Mouse (Mus musculus) T-cell, adult 2 months (primary cell): ENCODE results near the gene Gm6020.
A peak's percentile ranks its signal among the peaks of the same experiment; 100 is the strongest.
"Not testable (repeated sequence)": the region's sequence is repeated elsewhere in the genome, so short reads cannot be mapped to it uniquely, and the experiment has no call there.

Experiments
- DNase-seq: peaks from one replicate; pipeline ENCODE4 v3.0.0; 2022; ENCODE audit warnings: low spot score

Gene Gm6020

GRCm38 (mm10) chr19:61183590-61183989 lies at the start of gene Gm6020:
Gm6020 (plus strand) TSS chr19:61183890.
- not testable (repeated sequence) for DNase-seq

- no peak for DNase-seq
These were observed 45.0 kb upstream of the Gm6020 start for GRCm38 (mm10) chr19:61138655-61139054.

GRCm38 (mm10) chr19:61140342-61141206 lies 43.1 kb upstream of the Gm6020 start, which contains the start of gene Zfp950:
Zfp950 (minus strand) TSS chr19:61140840.
- DNase-seq = peak; percentile 87

- no peak for DNase-seq
These were observed 42.4 kb upstream of the Gm6020 start for GRCm38 (mm10) chr19:61141299-61141698.

GRCm38 (mm10) chr19:61151372-61151700 lies 32.4 kb upstream of the Gm6020 start:
- peak; percentile 32 for DNase-seq

- no peak for DNase-seq
These were observed 31.8 kb upstream of the Gm6020 start for GRCm38 (mm10) chr19:61151701-61152420.

GRCm38 (mm10) chr19:61175756-61176324 lies 7.8 kb upstream of the Gm6020 start, which contains the start of gene Gm7102:
Gm7102 (minus strand) TSS chr19:61176309.
- no peak for DNase-seq

- peak; percentile 85 for DNase-seq
These were observed 15.6 kb downstream of the Gm6020 start for GRCm38 (mm10) chr19:61199316-61199715.

GRCm38 (mm10) chr19:61199836-61200235 lies 16.1 kb downstream of the Gm6020 start:
- peak; percentile 26 for DNase-seq

GRCm38 (mm10) chr19:61207506-61207905 lies 23.8 kb downstream of the Gm6020 start:
- not testable (repeated sequence) for DNase-seq

GRCm38 (mm10) chr19:61223706-61224328 lies 40.1 kb downstream of the Gm6020 start:
- no peak for DNase-seq

- peak; percentile 15 for DNase-seq
These were observed 41.2 kb downstream of the Gm6020 start for GRCm38 (mm10) chr19:61224678-61225525.

GRCm38 (mm10) chr19:61225526-61226400 lies 42.1 kb downstream of the Gm6020 start:
- DNase-seq = no peak

GRCm38 (mm10) chr19:61226401-61226927 lies 42.8 kb downstream of the Gm6020 start:
- peak; percentile 83 for DNase-seq

GRCm38 (mm10) chr19:61226928-61227854 lies 43.5 kb downstream of the Gm6020 start:
- peak; percentile 93 for DNase-seq

GRCm38 (mm10) chr19:61227941-61228701 lies 44.4 kb downstream of the Gm6020 start, which contains the start of gene Csf2ra:
Csf2ra (minus strand) TSS chr19:61228429.
- peak; percentile 8 for DNase-seq
